Mouse (Mus musculus) embryonic facial prominence, embryonic 13.5 days (tissue): Measurements from ENCODE around the gene Tbcc. TPM values are rescaled to one million over a fixed set of nuclear protein-coding genes. Genes with fewer than 3 reads are reported as not detected.

Experiments
- polyA plus RNA-seq: library from polyadenylated mRNA; unstranded; fragments of >200 nt; fragmentation: Nextera tagmentation; extraction: Ambion mirVana; gene quantifications from 2 replicates; pipeline ENCODE4 v1.2.1, GENCODE M21; 2015

Tbcc gene
- polyA plus RNA-seq, 1 experiment from 2014 or later: 63.3 TPM

Other genes starting within 250 kb of the Tbcc start
- 21.8 and 26.3 TPM in 2 replicates for gene Klc4, start 244.7 kb upstream of the Tbcc start, polyA plus RNA-seq
- gene Mrpl2, start 244.5 kb upstream of the Tbcc start, polyA plus RNA-seq: 92.7 and 95.4 TPM in 2 replicates
- 57.4 and 64.1 TPM in 2 replicates for gene Cul7, start 240.3 kb upstream of the Tbcc start, polyA plus RNA-seq
- 72.3 and 75.6 TPM in 2 replicates for gene Rrp36, start 216.3 kb upstream of the Tbcc start, polyA plus RNA-seq
- gene Mea1, start 211.9 kb upstream of the Tbcc start, polyA plus RNA-seq: 160 and 176 TPM in 2 replicates
- gene Klhdc3, start 209.8 kb upstream of the Tbcc start, polyA plus RNA-seq: 121 and 133 TPM in 2 replicates
- gene Ppp2r5d, start 185.6 kb upstream of the Tbcc start, polyA plus RNA-seq: 85.8 and 100 TPM in 2 replicates
- 27.9 and 32.4 TPM in 2 replicates for gene Pex6, start 179.2 kb upstream of the Tbcc start, polyA plus RNA-seq
- gene Gnmt, start 161.5 kb upstream of the Tbcc start, polyA plus RNA-seq: 0.34 and 1.8 TPM in 2 replicates
- 65.5 and 67.0 TPM in 2 replicates for gene Cnpy3, start 138.5 kb upstream of the Tbcc start, polyA plus RNA-seq
- 0.53 TPM in 1 of 2 replicates, not detected in the other for gene Ptcra, start 127.0 kb upstream of the Tbcc start, polyA plus RNA-seq
- gene 2310039H08Rik, start 118.0 kb upstream of the Tbcc start, polyA plus RNA-seq: 69.8 and 78.6 TPM in 2 replicates
- gene Rpl7l1, start 108.0 kb upstream of the Tbcc start, polyA plus RNA-seq: 172 and 178 TPM in 2 replicates
- gene Bicral, start 32.2 kb upstream of the Tbcc start, polyA plus RNA-seq: 4.4 and 5.0 TPM in 2 replicates
- gene Prph2, start 19.8 kb downstream of the Tbcc start, polyA plus RNA-seq: not detected in 2 replicates
- gene Ubr2, start 119.9 kb downstream of the Tbcc start, polyA plus RNA-seq: 18.6 and 19.0 TPM in 2 replicates